Mouse (Mus musculus) MEL (cell line): ENCODE measurements around the gene Col4a2. TPM values are rescaled to one million over a fixed set of nuclear protein-coding genes. Genes with fewer than 3 reads are reported as not detected.

Experiments used
- DNase-seq: peaks from one replicate; pipeline ENCODE4 v3.0.0; 2011; ENCODE audit warnings: low read depth, low spot score
- H3K27ac ChIP-seq: 2 replicates; pipeline ENCODE4 v1.5.1; 2012; ENCODE audit warnings: low read depth, mild to moderate bottlenecking, control low read depth, low read length, moderate library complexity; ENCODE audit not compliant: control insufficient read depth
- H3K27me3 ChIP-seq, 2 experiments: fragments of 150-350 bp in 1 of 2; sonication (generic) in 1 of 2; 2 replicates each; pipeline ENCODE4 v1.6.1; 2012; ENCODE audit warnings: low read length in 2 of 2, mild to moderate bottlenecking in 2 of 2, improper control_type of control experiment in 1 of 2, moderate library complexity in 1 of 2; ENCODE audit not compliant: insufficient read depth in 2 of 2, control insufficient read depth in 1 of 2
- H3K36me3 ChIP-seq, 2 experiments: 2 replicates each; pipeline ENCODE4 v1.6.1; 2012 to 2014; ENCODE audit warnings: low read length in 2 of 2, improper control_type of control experiment in 1 of 2, inconsistent platforms in 1 of 2, mild to moderate bottlenecking in 1 of 2; ENCODE audit not compliant: insufficient read depth in 2 of 2, control insufficient read depth in 1 of 2
- H3K4me1 ChIP-seq, 2 experiments: fragments of 150-350 bp in 1 of 2; sonication (generic) in 1 of 2; 2 replicates each; pipeline ENCODE4 v1.6.1; 2012; ENCODE audit warnings: low read length in 2 of 2, improper control_type of control experiment in 1 of 2, mild to moderate bottlenecking in 1 of 2; ENCODE audit not compliant: insufficient read depth in 2 of 2, control insufficient read depth in 1 of 2
- H3K4me3 ChIP-seq, 2 experiments: fragments of 150-350 bp in 1 of 2; sonication (generic) in 1 of 2; 2 replicates each; pipeline ENCODE4 v1.5.1; 2012; ENCODE audit warnings: low read depth in 2 of 2, low read length in 2 of 2, mild to moderate bottlenecking in 2 of 2, moderate library complexity in 2 of 2, control low read depth in 1 of 2, improper control_type of control experiment in 1 of 2; ENCODE audit not compliant: control insufficient read depth in 1 of 2, insufficient read depth in 1 of 2
- H3K79me2 ChIP-seq: 2 replicates; pipeline ENCODE4 v1.6.1; 2012; ENCODE audit warnings: mild to moderate bottlenecking, low read length, moderate library complexity; ENCODE audit not compliant: control insufficient read depth, poor library complexity, insufficient read depth
- H3K9ac ChIP-seq: 2 replicates; pipeline ENCODE4 v1.6.1; 2012; ENCODE audit warnings: low read depth, mild to moderate bottlenecking, control low read depth, low read length, moderate library complexity; ENCODE audit not compliant: control insufficient read depth, poor library complexity, severe bottlenecking
- H3K9me3 ChIP-seq: fragments of 150-350 bp; sonication (generic); replicated peaks from 2 replicates; pipeline ENCODE4 v1.6.1; 2012; ENCODE audit warnings: mild to moderate bottlenecking, low read length, improper control_type of control experiment, moderate library complexity; ENCODE audit not compliant: insufficient read depth
- BHLHE40 ChIP-seq: IDR thresholded peaks from 2 replicates; pipeline ENCODE4 v1.6.1; 2012; ENCODE audit warnings: low read depth, mild to moderate bottlenecking, inconsistent platforms, low read length, improper control_type of control experiment, borderline replicate concordance
- CHD2 ChIP-seq: IDR thresholded peaks from 2 replicates; pipeline ENCODE4 v1.6.1; 2011; ENCODE audit warnings: low read length, improper control_type of control experiment
- E2F4 ChIP-seq: IDR thresholded peaks from 2 replicates; pipeline ENCODE4 v1.6.1; 2011; ENCODE audit warnings: low read depth, low read length, improper control_type of control experiment, borderline replicate concordance
- EP300 ChIP-seq, 2 experiments: IDR thresholded peaks; 2 replicates each; pipeline ENCODE4 v1.6.1; 2011; ENCODE audit warnings: improper control_type of control experiment in 2 of 2, low read length in 2 of 2, low read depth in 1 of 2, mild to moderate bottlenecking in 1 of 2
- ETS1 ChIP-seq: IDR thresholded peaks from 2 replicates; pipeline ENCODE4 v1.6.1; 2012; ENCODE audit warnings: low read depth, mild to moderate bottlenecking, inconsistent platforms, low read length, improper control_type of control experiment, moderate library complexity
- GATA1 ChIP-seq: IDR thresholded peaks from 2 replicates; pipeline ENCODE4 v1.6.1; 2011; ENCODE audit warnings: low read depth, low read length, improper control_type of control experiment
- MAFK ChIP-seq: IDR thresholded peaks from 2 replicates; pipeline ENCODE4 v1.6.1; 2011; ENCODE audit warnings: low read depth, mild to moderate bottlenecking, low read length, improper control_type of control experiment, borderline replicate concordance
- MAX ChIP-seq: IDR thresholded peaks from 2 replicates; pipeline ENCODE4 v1.6.1; 2011; ENCODE audit warnings: low read length, improper control_type of control experiment
- MEF2A ChIP-seq: IDR thresholded peaks from 2 replicates; pipeline ENCODE4 v1.6.1; 2014; ENCODE audit warnings: low read depth, mild to moderate bottlenecking, inconsistent platforms, low read length, improper control_type of control experiment; ENCODE audit not compliant: poor library complexity, insufficient replicate concordance, severe bottlenecking; ENCODE audit errors: extremely low read depth
- MYB ChIP-seq: IDR thresholded peaks from 2 replicates; pipeline ENCODE4 v1.6.1; 2011; ENCODE audit warnings: mild to moderate bottlenecking, low read depth, low read length, improper control_type of control experiment
- NRF1 ChIP-seq: IDR thresholded peaks from 2 replicates; pipeline ENCODE4 v1.6.1; 2014; ENCODE audit warnings: low read depth, mild to moderate bottlenecking, inconsistent platforms, low read length, improper control_type of control experiment, moderate library complexity; ENCODE audit not compliant: poor library complexity, insufficient read depth, severe bottlenecking
- RAD21 ChIP-seq: IDR thresholded peaks from 2 replicates; pipeline ENCODE4 v1.6.1; 2011; ENCODE audit warnings: mild to moderate bottlenecking, low read depth, low read length, improper control_type of control experiment
- RCOR1 ChIP-seq: IDR thresholded peaks from 2 replicates; pipeline ENCODE4 v1.6.1; 2012; ENCODE audit warnings: low read depth, mild to moderate bottlenecking, inconsistent platforms, low read length, improper control_type of control experiment
- SIN3A ChIP-seq: IDR thresholded peaks from 2 replicates; pipeline ENCODE4 v1.6.1; 2012; ENCODE audit warnings: low read length, improper control_type of control experiment, inconsistent platforms
- SMC3 ChIP-seq: IDR thresholded peaks from 2 replicates; pipeline ENCODE4 v1.6.1; 2011; ENCODE audit warnings: low read depth, low read length, improper control_type of control experiment
- TAL1 ChIP-seq: IDR thresholded peaks from 2 replicates; pipeline ENCODE4 v1.6.1; 2012; ENCODE audit warnings: mild to moderate bottlenecking, inconsistent platforms, low read length, moderate library complexity, mixed read lengths
- UBTF ChIP-seq: IDR thresholded peaks from 2 replicates; pipeline ENCODE4 v1.6.1; 2012; ENCODE audit warnings: low read depth, mild to moderate bottlenecking, inconsistent platforms, low read length, improper control_type of control experiment, moderate library complexity, borderline replicate concordance; ENCODE audit not compliant: insufficient read depth
- USF1 ChIP-seq: IDR thresholded peaks from 2 replicates; pipeline ENCODE4 v1.6.1; 2014; ENCODE audit warnings: low read depth, mild to moderate bottlenecking, inconsistent platforms, low read length, improper control_type of control experiment, moderate library complexity
- ZKSCAN1 ChIP-seq: IDR thresholded peaks from 2 replicates; pipeline ENCODE4 v1.6.1; 2012; ENCODE audit warnings: low read depth, mild to moderate bottlenecking, inconsistent platforms, low read length, improper control_type of control experiment, moderate library complexity
- ZNF384 ChIP-seq: IDR thresholded peaks from 2 replicates; pipeline ENCODE4 v1.6.1; 2012; ENCODE audit warnings: low read depth, mild to moderate bottlenecking, inconsistent platforms, low read length, improper control_type of control experiment
- polyA plus RNA-seq, 2 experiments: library from polyadenylated mRNA; stranded (reverse) in 1 of 2; unstranded in 1 of 2; fragments of >175 nt in 1 of 2; fragments of >200 nt in 1 of 2; gene quantifications; 2 replicates each; pipeline versions ENCODE4 v1.2.1 to v1.2.4; 2012; ENCODE audit warnings: low replicate concordance in 2 of 2, low read depth in 1 of 2; ENCODE audit not compliant: insufficient read length in 2 of 2, insufficient read depth in 1 of 2, missing spikeins in 1 of 2
- total RNA-seq: library from RNA; depleted of rRNA; stranded (reverse); fragments of 300-350 nt; gene quantifications from 2 replicates; pipeline ENCODE4 v1.2.3, GENCODE M21; 2012

Gene Col4a2
- total and polyA plus RNA-seq, 3 experiments = 0.04 to 0.81 TPM; not detected in 1

GRCm38 (mm10) chr8:11290533-11290932 is 22.1 kb upstream of the Col4a2 start:
- Histone ChIP-seq H3K36me3 (no peaks in the 10 kb centered on the region), H3K4me1 (no peaks in the 10 kb centered on the region), H3K9me3 (no peaks in the 10 kb centered on the region), H3K4me3 (no peak overlapping the region), H3K79me2 (no peaks in the 10 kb centered on the region), H3K9ac (no peak overlapping the region), H3K27ac (no peak overlapping the region), H3K27me3 (no peaks in the 10 kb centered on the region)
- TF ChIP-seq MAX (no peak), USF1 (no peak), NRF1 (no peak), RCOR1 (no peak), SIN3A (no peak), SMC3 (no peak), ZKSCAN1 (no peak), ETS1 (no peak), TAL1 (no peak), MAFK (no peak), UBTF (no peak), EP300 (IDR thresholded peaks at IDR 0.05; ENCODE audit: low read depth in 1 of 2, low read length in 2 of 2) (no peak), GATA1 (no peak), CHD2 (no peak)
- DNase-seq = no peak

- Histone ChIP-seq H3K4me3 (no peak overlapping the region), H3K27me3 (no peaks in the 10 kb centered on the region), H3K79me2 (no peaks in the 10 kb centered on the region), H3K27ac (no peak overlapping the region), H3K9me3 (no peaks in the 10 kb centered on the region), H3K36me3 (no peaks in the 10 kb centered on the region), H3K4me1 (no peaks in the 10 kb centered on the region), H3K9ac (no peak overlapping the region)
- TF ChIP-seq MYB (no peak), ZNF384 (no peak), BHLHE40 (no peak), MEF2A (no peak), GATA1 (no peak), RAD21 (no peak), E2F4 (no peak)
- DNase-seq = no peak
Observed at GRCm38 (mm10) chr8:11292611-11293010, 20.0 kb upstream of the Col4a2 start.
